Mouse (Mus musculus) neural tube, embryonic 14.5 days (tissue): ENCODE measurements at regions not wholly inside any gene's neighbourhood (a gene's known extent, or its start where the extent isn't known, plus 50 kb on each side); places are given as distances from the start of the nearest gene placed in this dataset.

Experiments
- ATAC-seq: fragments of 200-750 bp; cut with Nextera tagmentation; 2 replicates; pipeline ENCODE4 v1.8.0; 2017; ENCODE audit warnings: low read depth, mild to moderate bottlenecking, moderate TSS enrichment, moderate library complexity
- H3K27ac ChIP-seq: fragments of 300-500 bp; sonication (generic); 2 replicates; pipeline ENCODE4 v1.5.1; 2014; ENCODE audit warnings: low read depth, mild to moderate bottlenecking, control low read depth, low read length, moderate library complexity, mixed read lengths
- H3K27me3 ChIP-seq: fragments of 300-500 bp; sonication (generic); 2 replicates; pipeline ENCODE4 v1.6.1; 2014; ENCODE audit warnings: low read length; ENCODE audit not compliant: control insufficient read depth, insufficient read depth
- H3K36me3 ChIP-seq: fragments of 300-500 bp; sonication (generic); 2 replicates; pipeline ENCODE4 v1.6.1; 2014; ENCODE audit warnings: low read length, mixed read lengths; ENCODE audit not compliant: control insufficient read depth, insufficient read depth
- H3K4me1 ChIP-seq: fragments of 300-500 bp; sonication (generic); 2 replicates; pipeline ENCODE4 v1.6.1; 2014; ENCODE audit warnings: low read length; ENCODE audit not compliant: control insufficient read depth, insufficient read depth
- H3K4me2 ChIP-seq: fragments of 300-500 bp; sonication (generic); 2 replicates; pipeline ENCODE4 v1.6.1; 2014; ENCODE audit warnings: mild to moderate bottlenecking, low read depth, low read length, control low read depth
- H3K4me3 ChIP-seq: fragments of 300-500 bp; sonication (generic); 2 replicates; pipeline ENCODE4 v1.5.1; 2014; ENCODE audit warnings: low read depth, low read length, control low read depth, mixed read lengths
- H3K9ac ChIP-seq: fragments of 300-500 bp; sonication (generic); replicated peaks from 2 replicates; pipeline ENCODE4 v1.6.1; 2014; ENCODE audit warnings: low read depth, mild to moderate bottlenecking, control low read depth, low read length, mixed read lengths
- H3K9me3 ChIP-seq: fragments of 300-500 bp; sonication (generic); 2 replicates; pipeline ENCODE4 v1.6.1; 2016; ENCODE audit warnings: low read length; ENCODE audit not compliant: control insufficient read depth
- WGBS: fragments of 180-500 bp; shearing (Covaris S2); extraction: QIAGEN DNeasy Blood & Tissue Kit; methylation state at CpG from one replicate; pipeline ENCODE4 v1.1.7; 2014; 5-methylcytosine and 5-hydroxymethylcytosine counted together

- ATAC-seq, result no peak
- H3K9me3 ChIP-seq, result no peaks in the 10 kb centered on the region
- H3K27ac ChIP-seq, result no peak overlapping the region
- no peak overlapping the region for H3K4me2 ChIP-seq
- H3K9ac ChIP-seq, result no peak overlapping the region
- no peaks in the 10 kb centered on the region for H3K4me1 ChIP-seq
- no peak overlapping the region for H3K4me3 ChIP-seq
- H3K27me3 ChIP-seq, result no peaks in the 10 kb centered on the region
- 73% methylated on average over 9 of the region's 9 CpGs for WGBS
- H3K36me3 ChIP-seq, result no peaks in the 10 kb centered on the region
Measured at GRCm38 (mm10) chr12:50081157-50081556, 567.7 kb downstream of the Prkd1 start.

GRCm38 (mm10) chr12:50081571-50081970 is 567.3 kb downstream of the Prkd1 start:
- no peaks in the 10 kb centered on the region for H3K36me3 ChIP-seq
- no peak overlapping the region for H3K9ac ChIP-seq
- H3K4me3 ChIP-seq, result no peak overlapping the region
- WGBS, result 74% methylated on average over 1 of the region's 1 CpGs
- H3K27ac ChIP-seq, result no peak overlapping the region
- no peaks in the 10 kb centered on the region for H3K9me3 ChIP-seq
- no peak overlapping the region for H3K4me2 ChIP-seq
- H3K27me3 ChIP-seq, result no peaks in the 10 kb centered on the region
- no peak for ATAC-seq
- no peaks in the 10 kb centered on the region for H3K4me1 ChIP-seq

- Histone ChIP-seq H3K9me3 (no peaks in the 10 kb centered on the region), H3K27ac (no peak overlapping the region), H3K27me3 (no peaks in the 10 kb centered on the region), H3K9ac (no peak overlapping the region), H3K4me3 (no peak overlapping the region), H3K4me1 (no peaks in the 10 kb centered on the region), H3K4me2 (no peak overlapping the region), H3K36me3 (no peaks in the 10 kb centered on the region)
- WGBS, result 64% methylated on average over 3 of the region's 3 CpGs
- ATAC-seq, result no peak
Measured at GRCm38 (mm10) chr12:50084517-50084916, 564.4 kb downstream of the Prkd1 start.

GRCm38 (mm10) chr12:50111246-50112044 is 537.5 kb downstream of the Prkd1 start:
- no peaks in the 10 kb centered on the region for H3K9me3 ChIP-seq
- no peak overlapping the region for H3K27ac ChIP-seq
- ATAC-seq, result no peak
- no peaks in the 10 kb centered on the region for H3K27me3 ChIP-seq
- H3K4me2 ChIP-seq, result no peak overlapping the region
- H3K4me3 ChIP-seq, result no peak overlapping the region
- WGBS, result 88% methylated on average over 9 of the region's 9 CpGs
- no peaks in the 10 kb centered on the region for H3K36me3 ChIP-seq
- H3K9ac ChIP-seq, result no peak overlapping the region
- no peaks in the 10 kb centered on the region for H3K4me1 ChIP-seq

- Histone ChIP-seq H3K4me2 (no peak overlapping the region), H3K4me1 (no peaks in the 10 kb centered on the region), H3K27ac (no peak overlapping the region), H3K27me3 (0 out of 2 replicates have a peak, but pooled peaks cover 3% of the 10 kb centered on the region), H3K9ac (no peak overlapping the region), H3K36me3 (no peaks in the 10 kb centered on the region), H3K4me3 (no peak overlapping the region), H3K9me3 (no peaks in the 10 kb centered on the region)
- no peak for ATAC-seq
- WGBS, result 81% methylated on average over 7 of the region's 7 CpGs
Measured at GRCm38 (mm10) chr12:50112081-50112491, 536.8 kb downstream of the Prkd1 start.

- Histone ChIP-seq H3K36me3 (no peaks in the 10 kb centered on the region), H3K4me2 (no peak overlapping the region), H3K27ac (no peak overlapping the region), H3K4me1 (no peaks in the 10 kb centered on the region), H3K9me3 (no peaks in the 10 kb centered on the region), H3K9ac (no peak overlapping the region), H3K27me3 (0 out of 2 replicates have a peak, but pooled peaks cover 3% of the 10 kb centered on the region), H3K4me3 (no peak overlapping the region)
- 47% methylated on average over 2 of the region's 2 CpGs for WGBS
- ATAC-seq, result no peak; the same call in 1 of the 2 replicates
Measured at GRCm38 (mm10) chr12:50115855-50116254, 533.0 kb downstream of the Prkd1 start.

- Histone ChIP-seq H3K27ac (no peak overlapping the region), H3K9me3 (no peaks in the 10 kb centered on the region), H3K9ac (no peak overlapping the region), H3K4me1 (no peaks in the 10 kb centered on the region), H3K4me3 (no peak overlapping the region), H3K4me2 (no peak overlapping the region), H3K36me3 (no peaks in the 10 kb centered on the region), H3K27me3 (peaks cover 3% of the 10 kb centered on the region; the same call in 1 of the 2 replicates)
- no peak for ATAC-seq
Measured at GRCm38 (mm10) chr12:50118346-50118745, 530.6 kb downstream of the Prkd1 start.

- ATAC-seq, result no peak
- Histone ChIP-seq H3K9ac (no peak overlapping the region), H3K4me3 (no peak overlapping the region), H3K4me1 (no peaks in the 10 kb centered on the region), H3K36me3 (no peaks in the 10 kb centered on the region), H3K27ac (no peak overlapping the region), H3K4me2 (no peak overlapping the region), H3K27me3 (no peaks in the 10 kb centered on the region; the same call in 1 of the 2 replicates), H3K9me3 (no peaks in the 10 kb centered on the region)
- 10% methylated on average over 5 of the region's 5 CpGs for WGBS
Measured at GRCm38 (mm10) chr12:50122145-50122544, 526.8 kb downstream of the Prkd1 start.

GRCm38 (mm10) chr12:50122971-50123370 is 525.9 kb downstream of the Prkd1 start:
- no peak for ATAC-seq

More at GRCm38 (mm10) chr12:50122971-50123370, 525.9 kb downstream of the Prkd1 start:
- H3K27ac ChIP-seq, result no peak overlapping the region
- H3K9me3 ChIP-seq, result no peaks in the 10 kb centered on the region
- H3K27me3 ChIP-seq, result no peaks in the 10 kb centered on the region; the same call in 1 of the 2 replicates
- no peak overlapping the region for H3K4me3 ChIP-seq
- H3K9ac ChIP-seq, result no peak overlapping the region
- H3K36me3 ChIP-seq, result no peaks in the 10 kb centered on the region
- no peak overlapping the region for H3K4me2 ChIP-seq
- 79% methylated on average over 1 of the region's 1 CpGs for WGBS
- H3K4me1 ChIP-seq, result no peaks in the 10 kb centered on the region
